Mouse (Mus musculus) heart, embryonic 12.5 days (tissue): ENCODE measurements around the gene Slit3. TPM values are rescaled to one million over a fixed set of nuclear protein-coding genes. Genes with fewer than 3 reads are reported as not detected.

Experiments
- ATAC-seq: fragments of 200-750 bp; cut with Nextera tagmentation; 2 replicates; pipeline ENCODE4 v1.8.0; 2017; ENCODE audit warnings: moderate TSS enrichment, moderate library complexity; ENCODE audit not compliant: insufficient number of reproducible peaks, low FRiP score
- H3K27ac ChIP-seq: fragments of 300-500 bp; sonication (generic); 2 replicates; pipeline ENCODE4 v1.5.1; 2016; ENCODE audit warnings: mild to moderate bottlenecking, moderate library complexity; ENCODE audit not compliant: poor library complexity, severe bottlenecking
- H3K27me3 ChIP-seq: fragments of 300-500 bp; sonication (generic); replicated peaks from 2 replicates; pipeline ENCODE4 v1.6.1; 2016; ENCODE audit warnings: mild to moderate bottlenecking, moderate library complexity
- H3K36me3 ChIP-seq: fragments of 300-500 bp; sonication (generic); 2 replicates; pipeline ENCODE4 v1.6.1; 2016; ENCODE audit warnings: mild to moderate bottlenecking, moderate library complexity
- H3K4me1 ChIP-seq: fragments of 300-500 bp; sonication (generic); replicated peaks from 2 replicates; pipeline ENCODE4 v1.6.1; 2016; ENCODE audit warnings: mild to moderate bottlenecking
- H3K4me2 ChIP-seq: fragments of 300-500 bp; sonication (generic); 2 replicates; pipeline ENCODE4 v1.6.1; 2016; ENCODE audit warnings: mild to moderate bottlenecking, moderate library complexity
- H3K4me3 ChIP-seq: fragments of 300-500 bp; sonication (generic); 2 replicates; pipeline ENCODE4 v1.5.1; 2016; ENCODE audit warnings: mild to moderate bottlenecking
- H3K9ac ChIP-seq: fragments of 300-500 bp; sonication (generic); 2 replicates; pipeline ENCODE4 v1.6.1; 2016; ENCODE audit warnings: mild to moderate bottlenecking, moderate library complexity
- H3K9me3 ChIP-seq: fragments of 300-500 bp; sonication (generic); replicated peaks from 2 replicates; pipeline ENCODE4 v1.6.1; 2016; ENCODE audit warnings: mild to moderate bottlenecking, moderate library complexity
- WGBS: fragments of 180-500 bp; shearing (Covaris S2); methylation state at CpG from one replicate; pipeline ENCODE4 v1.1.7; 2016; 5-methylcytosine and 5-hydroxymethylcytosine counted together
- polyA plus RNA-seq: library from polyadenylated mRNA; unstranded; fragments of >200 nt; fragmentation: Nextera tagmentation; extraction: Ambion mirVana; gene quantifications from 2 replicates; pipeline ENCODE4 v1.2.1, GENCODE M21; 2016

Gene Slit3
- polyA plus RNA-seq, 1 experiment from 2014 or later, result 17.4 TPM

GRCm38 (mm10) chr11:35440186-35440585 lies 319.2 kb downstream of the Slit3 start:
- no peaks in the 10 kb centered on the region for H3K27me3 ChIP-seq
- no peaks in the 10 kb centered on the region for H3K9me3 ChIP-seq
- WGBS, result 76% methylated on average over 11 of the region's 11 CpGs
- H3K27ac ChIP-seq, result no peak overlapping the region
- H3K36me3 ChIP-seq, result no peaks in the 10 kb centered on the region
- no peak overlapping the region for H3K9ac ChIP-seq
- H3K4me2 ChIP-seq, result no peak overlapping the region
- no peak for ATAC-seq
- H3K4me3 ChIP-seq, result no peak overlapping the region
- H3K4me1 ChIP-seq, result no peaks in the 10 kb centered on the region; the same call in 1 of the 2 replicates

GRCm38 (mm10) chr11:35444489-35445100 lies 323.6 kb downstream of the Slit3 start:
- H3K9me3 ChIP-seq, result no peaks in the 10 kb centered on the region
- WGBS, result 58% methylated on average over 6 of the region's 6 CpGs
- no peak overlapping the region for H3K27ac ChIP-seq
- H3K4me3 ChIP-seq, result no peak overlapping the region
- no peaks in the 10 kb centered on the region for H3K36me3 ChIP-seq
- no peak overlapping the region for H3K9ac ChIP-seq
- peaks cover 3% of the 10 kb centered on the region; the same call in 1 of the 2 replicates for H3K4me1 ChIP-seq
- ATAC-seq, result no peak
- H3K4me2 ChIP-seq, result no peak overlapping the region
- H3K27me3 ChIP-seq, result no peaks in the 10 kb centered on the region

GRCm38 (mm10) chr11:35447951-35448350 lies 326.9 kb downstream of the Slit3 start:
- 62% methylated on average over 9 of the region's 9 CpGs for WGBS
- Histone ChIP-seq H3K9ac (no peak overlapping the region), H3K9me3 (no peaks in the 10 kb centered on the region), H3K36me3 (no peaks in the 10 kb centered on the region), H3K4me1 (peaks cover 15% of the 10 kb centered on the region), H3K27ac (no peak overlapping the region), H3K4me2 (no peak overlapping the region), H3K27me3 (no peaks in the 10 kb centered on the region), H3K4me3 (no peak overlapping the region)
- ATAC-seq, result no peak

GRCm38 (mm10) chr11:35449199-35449598 lies 328.2 kb downstream of the Slit3 start:
- Histone ChIP-seq H3K4me1 (peaks cover 21% of the 10 kb centered on the region), H3K27me3 (0 out of 2 replicates have a peak, but pooled peaks cover 4% of the 10 kb centered on the region), H3K4me2 (no peak overlapping the region), H3K4me3 (no peak overlapping the region), H3K9me3 (no peaks in the 10 kb centered on the region), H3K36me3 (no peaks in the 10 kb centered on the region), H3K9ac (no peak overlapping the region), H3K27ac (no peak overlapping the region)
- no peak for ATAC-seq
- WGBS, result 85% methylated on average over 6 of the region's 6 CpGs

- 24% methylated on average over 4 of the region's 4 CpGs for WGBS
- Histone ChIP-seq H3K4me3 (no peak overlapping the region), H3K9ac (no peak overlapping the region), H3K27me3 (0 out of 2 replicates have a peak, but pooled peaks cover 4% of the 10 kb centered on the region), H3K27ac (no peak overlapping the region), H3K4me1 (peaks cover 21% of the 10 kb centered on the region), H3K4me2 (no peak overlapping the region), H3K9me3 (no peaks in the 10 kb centered on the region), H3K36me3 (no peaks in the 10 kb centered on the region)
- no peak for ATAC-seq
These were observed 330.6 kb downstream of the Slit3 start for GRCm38 (mm10) chr11:35451636-35452035.

GRCm38 (mm10) chr11:35452413-35452812 lies 331.4 kb downstream of the Slit3 start:
- Histone ChIP-seq H3K4me3 (no peak overlapping the region), H3K9me3 (no peaks in the 10 kb centered on the region), H3K4me1 (peaks cover 21% of the 10 kb centered on the region), H3K9ac (no peak overlapping the region), H3K27me3 (0 out of 2 replicates have a peak, but pooled peaks cover 4% of the 10 kb centered on the region), H3K27ac (no peak overlapping the region), H3K4me2 (no peak overlapping the region), H3K36me3 (no peaks in the 10 kb centered on the region)
- ATAC-seq, result no peak
- 37% methylated on average over 5 of the region's 5 CpGs for WGBS

GRCm38 (mm10) chr11:35454191-35454725 lies 333.2 kb downstream of the Slit3 start:
- no peak for ATAC-seq
- H3K36me3 ChIP-seq, result no peaks in the 10 kb centered on the region
- H3K4me3 ChIP-seq, result no peak overlapping the region
- H3K27me3 ChIP-seq, result 0 out of 2 replicates have a peak, but pooled peaks cover 4% of the 10 kb centered on the region
- peaks cover 17% of the 10 kb centered on the region for H3K4me1 ChIP-seq
- H3K27ac ChIP-seq, result no peak overlapping the region
- H3K9me3 ChIP-seq, result no peaks in the 10 kb centered on the region
- H3K9ac ChIP-seq, result no peak overlapping the region
- no peak overlapping the region for H3K4me2 ChIP-seq
- WGBS, result 41% methylated on average over 10 of the region's 10 CpGs

- no peak overlapping the region for H3K9ac ChIP-seq
- 82% methylated on average over 4 of the region's 4 CpGs for WGBS
- ATAC-seq, result no peak
- peaks cover 17% of the 10 kb centered on the region for H3K4me1 ChIP-seq
- no peak overlapping the region for H3K4me2 ChIP-seq
- no peaks in the 10 kb centered on the region for H3K9me3 ChIP-seq
- 0 out of 2 replicates have a peak, but pooled peaks cover 4% of the 10 kb centered on the region for H3K27me3 ChIP-seq
- no peak overlapping the region for H3K27ac ChIP-seq
- no peaks in the 10 kb centered on the region for H3K36me3 ChIP-seq
- no peak overlapping the region for H3K4me3 ChIP-seq
These were observed 333.8 kb downstream of the Slit3 start for GRCm38 (mm10) chr11:35454781-35455180.

- Histone ChIP-seq H3K9me3 (no peaks in the 10 kb centered on the region), H3K4me2 (no peak overlapping the region), H3K9ac (no peak overlapping the region), H3K4me1 (peaks cover 4% of the 10 kb centered on the region; the same call in 1 of the 2 replicates), H3K27ac (no peak overlapping the region), H3K36me3 (no peaks in the 10 kb centered on the region), H3K4me3 (no peak overlapping the region), H3K27me3 (0 out of 2 replicates have a peak, but pooled peaks cover 4% of the 10 kb centered on the region)
- WGBS, result 48% methylated on average over 2 of the region's 2 CpGs
- no peak for ATAC-seq
These were observed 337.0 kb downstream of the Slit3 start for GRCm38 (mm10) chr11:35458068-35458467.

GRCm38 (mm10) chr11:35466701-35467100 lies 345.7 kb downstream of the Slit3 start:
- no peaks in the 10 kb centered on the region for H3K36me3 ChIP-seq
- H3K9me3 ChIP-seq, result no peaks in the 10 kb centered on the region
- H3K4me2 ChIP-seq, result no peak overlapping the region
- H3K9ac ChIP-seq, result no peak overlapping the region
- no peaks in the 10 kb centered on the region for H3K4me1 ChIP-seq
- H3K4me3 ChIP-seq, result no peak overlapping the region
- ATAC-seq, result no peak
- H3K27ac ChIP-seq, result no peak overlapping the region
- H3K27me3 ChIP-seq, result no peaks in the 10 kb centered on the region
- WGBS, result 80% methylated on average over 6 of the region's 6 CpGs

GRCm38 (mm10) chr11:35468847-35469246 lies 347.8 kb downstream of the Slit3 start:
- Histone ChIP-seq H3K4me1 (0 out of 2 replicates have a peak, but pooled peaks cover 3% of the 10 kb centered on the region), H3K9me3 (no peaks in the 10 kb centered on the region), H3K4me2 (no peak overlapping the region), H3K27ac (no peak overlapping the region), H3K27me3 (no peaks in the 10 kb centered on the region), H3K4me3 (no peak overlapping the region), H3K36me3 (no peaks in the 10 kb centered on the region), H3K9ac (no peak overlapping the region)
- ATAC-seq, result no peak
- WGBS, result 77% methylated on average over 7 of the region's 7 CpGs
